Mouse (Mus musculus) cerebellum, postnatal 36 days (tissue): ENCODE data around the gene Tra2b.
"Not testable (repeated sequence)": the region's sequence is repeated elsewhere in the genome, so short reads cannot be mapped to it uniquely, and the experiment has no call there.

ENCODE experiments used
- DNase-seq, 2 experiments: peaks; one replicate each; pipeline ENCODE4 v3.0.0; 2021 to 2022; ENCODE audit warnings: mixed read lengths in 2 of 2

Tra2b gene

GRCm38 (mm10) chr16:22241376-22242238, 24.2 kb downstream of the Tra2b start:
- DNase-seq, result no peak

- DNase-seq, result no peak
Observed at GRCm38 (mm10) chr16:22240856-22241255, 24.9 kb downstream of the Tra2b start.

- no peak for DNase-seq
Observed at GRCm38 (mm10) chr16:22239978-22240377, 25.8 kb downstream of the Tra2b start.

GRCm38 (mm10) chr16:22238928-22239620, 26.7 kb downstream of the Tra2b start:
- DNase-seq, result no peak

- DNase-seq, result not testable (repeated sequence)
Observed at GRCm38 (mm10) chr16:22238402-22238801, 27.4 kb downstream of the Tra2b start.

GRCm38 (mm10) chr16:22236814-22237213, 29.0 kb downstream of the Tra2b start:
- DNase-seq, result no peak

- no peak for DNase-seq
Observed at GRCm38 (mm10) chr16:22234535-22234934, 31.3 kb downstream of the Tra2b start.

GRCm38 (mm10) chr16:22230276-22230675, 35.5 kb downstream of the Tra2b start:
- DNase-seq, result not testable (repeated sequence)

GRCm38 (mm10) chr16:22203501-22203900, 62.3 kb downstream of the Tra2b start:
- no peak for DNase-seq

- DNase-seq, result no peak
Observed at GRCm38 (mm10) chr16:22201858-22202257, 63.9 kb downstream of the Tra2b start.

GRCm38 (mm10) chr16:22200476-22200875, 65.3 kb downstream of the Tra2b start:
- DNase-seq, result no peak
